Mouse (Mus musculus): ENCODE results near the gene Stk19. TPM values are rescaled to one million over a fixed set of nuclear protein-coding genes. Genes with fewer than 3 reads are reported as not detected.
A peak's percentile ranks its signal among the peaks of the same experiment; 100 is the strongest.
"Not testable (repeated sequence)": the region's sequence is repeated elsewhere in the genome, so short reads cannot be mapped to it uniquely, and the experiment has no call there.

The Stk19 gene
- polyA plus RNA-seq, 1 experiment, result 17.9 TPM

DNA sequence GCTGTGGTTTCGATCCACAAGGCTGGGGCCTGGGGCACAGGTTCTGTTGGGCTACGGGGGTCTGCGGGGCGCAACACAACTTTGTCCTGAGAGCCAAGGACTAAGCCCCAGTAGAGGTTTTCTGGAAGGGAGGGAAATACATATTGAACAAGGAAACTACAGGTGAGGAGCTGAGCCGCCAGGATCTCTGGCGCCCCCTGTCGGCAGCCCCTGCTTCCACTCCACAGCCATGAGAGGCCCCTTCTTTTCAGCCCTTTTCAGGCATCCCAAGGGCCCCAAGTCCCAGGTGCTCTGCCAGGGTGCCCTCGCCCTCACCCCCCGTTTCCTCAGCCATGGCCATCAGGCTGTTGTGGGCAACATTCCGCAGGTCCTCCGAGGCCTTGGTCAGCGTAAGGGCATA is 23.0 kb downstream of the Stk19 start:
- H3K27ac ChIP-seq (ENCODE audit: insufficient read depth, low read length); H3K4me1 ChIP-seq (ENCODE audit: control insufficient read depth, insufficient read depth, low read length); H3K4me3 ChIP-seq (ENCODE audit: insufficient read depth, low read length): not testable (repeated sequence)
- 0 out of 2 replicates have a peak, but pooled peaks have one; percentile 19 for TF ChIP-seq CTCF (IDR thresholded peaks at IDR 0.05; ENCODE audit: borderline replicate concordance, insufficient read depth, low read length)

DNA sequence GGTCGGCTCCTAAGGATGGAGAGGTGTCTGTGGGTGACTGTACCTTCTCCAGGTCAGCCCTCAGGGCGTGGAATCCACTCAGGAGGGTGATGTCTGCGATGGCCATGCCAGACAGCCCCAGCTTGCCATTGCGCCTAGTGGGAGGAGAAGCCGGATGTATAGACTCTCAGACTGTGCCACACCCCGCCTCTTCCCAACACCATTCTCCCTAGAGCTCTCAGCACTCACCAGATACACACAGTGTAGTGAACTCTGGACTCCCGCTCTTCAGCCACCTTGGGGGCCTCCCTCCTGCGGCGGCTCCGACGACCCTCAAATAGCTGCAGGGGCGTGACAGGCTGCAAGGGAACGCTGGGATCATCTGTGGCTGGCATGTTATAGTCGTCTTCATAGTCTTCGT is 25.5 kb downstream of the Stk19 start:
- TF ChIP-seq POLR2A (IDR thresholded peaks at IDR 0.05; ENCODE audit: low read depth, low read length) (no peak), CTCF (IDR thresholded peaks at IDR 0.05; ENCODE audit: borderline replicate concordance, insufficient read depth, low read length) (no peak)
- H3K4me1 ChIP-seq (ENCODE audit: control insufficient read depth, insufficient read depth, low read length), result no peaks in the 10 kb centered on the region
- H3K27ac ChIP-seq (ENCODE audit: insufficient read depth, low read length), result no peak overlapping the region
- H3K4me3 ChIP-seq (ENCODE audit: insufficient read depth, low read length), result no peak overlapping the region

DNA sequence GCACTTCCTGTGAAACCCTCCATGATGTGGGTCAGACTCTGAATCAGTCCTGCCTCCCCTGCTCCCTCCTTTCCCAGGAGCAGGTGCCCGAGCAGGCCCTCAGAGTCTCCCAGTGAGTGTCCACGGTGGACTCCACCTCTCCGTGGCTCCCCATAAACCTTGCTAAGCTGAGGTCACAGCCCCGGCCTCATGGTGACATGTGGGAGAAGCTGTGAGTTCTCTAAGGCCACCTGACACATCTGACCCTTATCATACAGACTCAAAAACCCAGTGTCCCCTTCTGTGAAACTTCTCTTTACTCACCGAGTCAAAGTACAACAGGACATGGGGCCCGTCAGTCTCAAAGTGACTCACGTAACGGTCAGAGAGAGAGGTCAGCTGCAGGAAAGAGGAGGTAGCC is 25.9 kb downstream of the Stk19 start:
- not testable (repeated sequence) for H3K4me1 ChIP-seq (ENCODE audit: control insufficient read depth, insufficient read depth, low read length); H3K27ac ChIP-seq (ENCODE audit: insufficient read depth, low read length); H3K4me3 ChIP-seq (ENCODE audit: insufficient read depth, low read length)

DNA sequence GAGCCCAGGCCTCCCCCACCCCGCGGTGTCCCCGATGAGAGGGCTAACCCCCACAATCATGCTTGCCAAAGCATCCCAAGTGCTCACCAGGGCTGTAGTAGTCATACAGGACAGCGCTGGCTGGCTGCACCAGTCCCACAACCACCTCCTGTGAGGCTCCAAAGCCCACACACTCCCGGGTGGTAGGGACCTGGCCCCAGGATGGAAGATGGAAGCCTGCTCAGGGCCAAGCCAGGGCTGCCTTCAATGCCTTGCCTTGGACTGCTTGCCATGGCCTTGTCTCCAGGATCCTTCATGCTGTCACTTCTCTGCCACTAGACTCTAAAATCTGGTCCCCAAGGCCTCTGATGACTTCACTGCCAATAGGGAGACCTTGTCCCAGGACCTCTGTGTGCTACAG is 26.3 kb downstream of the Stk19 start:
- H3K4me1 ChIP-seq (ENCODE audit: control insufficient read depth, insufficient read depth, low read length); H3K27ac ChIP-seq (ENCODE audit: insufficient read depth, low read length); H3K4me3 ChIP-seq (ENCODE audit: insufficient read depth, low read length): not testable (repeated sequence)

DNA sequence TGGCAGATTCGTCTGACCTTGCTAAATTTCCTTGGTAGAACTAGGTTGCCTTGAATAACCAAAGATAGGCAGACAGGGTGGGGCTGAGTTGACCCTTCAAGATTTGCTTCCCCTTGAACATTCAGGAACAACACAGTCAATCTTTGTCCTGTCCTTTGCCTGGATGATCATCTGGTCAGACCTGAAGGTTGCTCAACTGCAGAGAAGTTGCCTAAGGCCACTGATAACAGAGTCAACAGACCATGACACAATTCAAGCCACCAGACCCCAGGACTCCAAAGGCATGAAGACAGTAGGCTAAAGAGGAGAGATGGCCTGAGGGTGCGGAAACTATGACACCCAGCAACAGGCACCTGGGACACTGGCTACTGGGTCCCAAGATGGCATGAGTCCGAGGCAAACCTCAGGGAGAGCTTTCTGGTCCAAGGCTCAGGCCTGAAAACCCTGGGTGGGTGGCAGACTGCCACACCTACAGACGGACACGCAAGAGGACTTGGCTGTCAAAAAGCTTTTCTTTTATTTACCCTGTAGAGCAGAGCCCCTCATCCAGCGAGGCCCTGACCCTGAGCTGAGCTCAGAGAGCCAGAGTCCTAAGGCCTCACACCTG is 28.0 kb downstream of the Stk19 start:
- no peak for TF ChIP-seq POLR2A (IDR thresholded peaks at IDR 0.05; ENCODE audit: low read depth, low read length)
- no peak for TF ChIP-seq CTCF (IDR thresholded peaks at IDR 0.05; ENCODE audit: borderline replicate concordance, insufficient read depth, low read length)
- Histone ChIP-seq H3K4me3 (ENCODE audit: insufficient read depth, low read length) (no peak overlapping the region), H3K27ac (ENCODE audit: insufficient read depth, low read length) (no peak overlapping the region), H3K4me1 (ENCODE audit: control insufficient read depth, insufficient read depth, low read length) (no peaks in the 10 kb centered on the region)

- Histone ChIP-seq H3K27ac (ENCODE audit: insufficient read depth, low read length) (no peak overlapping the region), H3K4me3 (ENCODE audit: insufficient read depth, low read length) (no peak overlapping the region), H3K4me1 (ENCODE audit: control insufficient read depth, insufficient read depth, low read length) (no peaks in the 10 kb centered on the region)
- TF ChIP-seq CTCF (IDR thresholded peaks at IDR 0.05; ENCODE audit: borderline replicate concordance, insufficient read depth, low read length), result no peak
- TF ChIP-seq POLR2A (IDR thresholded peaks at IDR 0.05; ENCODE audit: low read depth, low read length), result no peak
These were observed 29.6 kb downstream of the Stk19 start for GRCm38 (mm10) chr17:34807176-34807575.

DNA sequence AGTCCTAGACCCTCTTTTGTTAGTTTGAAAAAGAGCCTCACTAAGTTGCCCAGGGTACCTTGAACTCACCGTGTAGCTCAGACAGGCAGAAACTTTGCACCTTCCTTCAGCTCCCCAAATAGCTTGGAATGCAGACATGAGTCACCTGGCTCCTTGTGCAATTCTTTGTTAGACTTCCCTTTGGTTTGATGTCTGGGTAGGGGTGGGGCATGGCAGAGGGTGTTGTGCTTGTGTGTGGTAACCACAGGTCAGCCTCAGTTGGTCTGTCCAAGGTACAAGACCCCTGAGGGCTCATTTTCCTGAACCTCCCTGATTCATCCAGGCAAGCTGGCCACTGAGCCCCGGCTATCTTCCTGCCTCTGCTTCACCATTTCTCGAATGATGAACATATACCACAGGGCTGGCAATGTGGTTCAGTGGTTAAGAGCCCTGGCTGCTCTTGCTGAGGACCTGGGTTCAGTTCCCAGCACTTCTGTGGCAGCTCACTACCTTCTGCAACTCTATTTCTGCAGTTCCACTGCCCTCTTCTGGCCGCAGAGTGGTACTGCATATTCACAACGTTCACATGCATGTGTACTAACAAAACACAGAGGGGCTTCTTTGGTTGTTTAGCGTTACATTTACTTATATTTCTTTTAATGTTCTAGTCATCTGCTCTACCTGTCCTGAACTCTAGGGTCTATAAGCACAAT is 31.7 kb downstream of the Stk19 start:
- H3K4me3 ChIP-seq (ENCODE audit: insufficient read depth, low read length), result no peak overlapping the region
- no peak for TF ChIP-seq CTCF (IDR thresholded peaks at IDR 0.05; ENCODE audit: borderline replicate concordance, insufficient read depth, low read length)
- TF ChIP-seq POLR2A (IDR thresholded peaks at IDR 0.05; ENCODE audit: low read depth, low read length), result no peak
- H3K4me1 ChIP-seq (ENCODE audit: control insufficient read depth, insufficient read depth, low read length), result no peaks in the 10 kb centered on the region
- H3K27ac ChIP-seq (ENCODE audit: insufficient read depth, low read length), result no peak overlapping the region

DNA sequence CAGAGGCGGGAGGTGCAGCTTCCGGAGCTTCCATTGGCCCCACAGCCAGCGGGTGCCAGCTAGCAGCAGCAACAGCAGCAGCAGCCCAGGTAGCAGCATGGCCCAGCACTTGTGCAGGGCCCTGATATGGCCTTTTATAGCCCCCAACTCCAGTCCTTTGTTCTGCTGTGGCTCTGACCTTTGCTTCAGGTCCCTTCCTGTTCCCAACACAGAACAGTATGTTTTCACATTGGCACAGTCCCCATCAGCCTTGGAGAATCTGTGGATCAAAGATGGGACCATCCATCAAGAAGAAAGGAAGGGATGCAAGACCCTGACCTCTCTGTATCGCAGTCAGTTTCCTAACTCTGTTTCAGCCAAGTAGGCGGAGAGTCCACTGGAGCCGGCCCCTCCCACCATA is 32.4 kb downstream of the Stk19 start, which contains the start of gene Cyp21a1:
TSS of gene Cyp21a1 (minus strand) at position 261 of the 400 bp plus-strand sequence.
- not testable (repeated sequence) for H3K27ac ChIP-seq (ENCODE audit: insufficient read depth, low read length); H3K4me3 ChIP-seq (ENCODE audit: insufficient read depth, low read length)

GRCm38 (mm10) chr17:34803367-34803766 is 33.4 kb downstream of the Stk19 start:
- H3K4me3 ChIP-seq (ENCODE audit: insufficient read depth, low read length); H3K4me1 ChIP-seq (ENCODE audit: control insufficient read depth, insufficient read depth, low read length); H3K27ac ChIP-seq (ENCODE audit: insufficient read depth, low read length): not testable (repeated sequence)

More for the DNA sequence above, 32.4 kb downstream of the Stk19 start, which contains the start of gene Cyp21a1:
- H3K4me1 ChIP-seq (ENCODE audit: control insufficient read depth, insufficient read depth, low read length), result not testable (repeated sequence)

GRCm38 (mm10) chr17:34802756-34803155 is 34.0 kb downstream of the Stk19 start:
- H3K27ac ChIP-seq (ENCODE audit: insufficient read depth, low read length), result not testable (repeated sequence)

DNA sequence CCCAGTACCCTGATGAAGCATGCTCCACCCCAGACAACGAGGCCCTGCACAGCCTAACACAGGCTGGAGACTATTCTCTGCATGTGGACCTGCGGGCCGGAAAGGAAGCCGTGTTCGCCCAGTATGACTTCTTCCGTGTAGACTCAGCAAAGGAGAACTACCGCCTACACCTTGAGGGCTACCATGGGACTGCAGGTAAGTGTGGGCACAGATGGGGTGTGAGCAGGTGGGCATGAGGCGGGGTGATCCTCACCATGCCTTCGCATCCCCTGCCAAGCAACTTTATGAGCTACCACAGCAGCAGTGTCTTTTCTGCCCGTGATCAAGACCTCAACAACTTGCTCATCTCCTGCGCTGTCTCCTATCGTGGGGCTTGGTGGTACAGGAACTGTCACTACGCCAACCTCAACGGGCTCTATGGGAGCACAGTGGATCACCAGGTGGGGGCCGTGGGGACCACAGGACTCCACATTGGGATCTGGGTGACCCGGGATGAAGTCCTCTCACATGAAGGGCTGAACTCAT is 35.9 kb downstream of the Stk19 start:
- not testable (repeated sequence) for H3K4me1 ChIP-seq (ENCODE audit: control insufficient read depth, insufficient read depth, low read length); H3K27ac ChIP-seq (ENCODE audit: insufficient read depth, low read length); H3K4me3 ChIP-seq (ENCODE audit: insufficient read depth, low read length)

More at GRCm38 (mm10) chr17:34802756-34803155, 34.0 kb downstream of the Stk19 start:
- H3K4me1 ChIP-seq (ENCODE audit: control insufficient read depth, insufficient read depth, low read length); H3K4me3 ChIP-seq (ENCODE audit: insufficient read depth, low read length): not testable (repeated sequence)

Measured in embryonic fibroblast, embryonic 13.5 days (primary cell).